20 mouse cellular contexts compared by ENCODE assay signal in genomic region chr12:40023014-40023642, GRCm38 (mm10). TPM values are rescaled to one million over a fixed set of nuclear protein-coding genes. Genes with fewer than 3 reads are reported as not detected.
A peak's percentile ranks its signal among the peaks of the same experiment; 100 is the strongest.
DNase-seq lines count a peak whose midpoint lies in the region; ATAC-seq and TF ChIP-seq lines count a peak whose summit lies in the region.
"Had no signal": no experiment of that assay in that cellular context is flagged by ENCODE, and none has a peak within 500 bp of the region (broad histone marks: within the 10 kb centered on the region; RNA-seq: fewer than 3 reads in every experiment).

No protein-coding gene starts in this region.

- no peaks in the 10 kb centered on the region for H3K27me3 ChIP-seq in lung, postnatal 0 days (replicated peaks; ENCODE audit: insufficient read depth, low read length)
- H3K27me3 ChIP-seq in intestine, embryonic 16.5 days (replicated peaks; ENCODE audit: control insufficient read depth, insufficient read depth, low read length), result no peaks in the 10 kb centered on the region
- no peaks in the 10 kb centered on the region for H3K27me3 ChIP-seq in liver, postnatal 0 days (ENCODE audit: insufficient read depth, low read length)
- H3K27me3 ChIP-seq in forebrain, embryonic 13.5 days, result no peaks in the 10 kb centered on the region
- H3K27me3 ChIP-seq: embryonic facial prominence, embryonic 15.5 days; forebrain, embryonic 12.5 days; limb, embryonic 12.5 days; midbrain, embryonic 12.5 days had no signal

- no peaks in the 10 kb centered on the region for H3K36me3 ChIP-seq in lung, postnatal 0 days (ENCODE audit: insufficient read depth, low read length)
- H3K36me3 ChIP-seq in intestine, embryonic 16.5 days (ENCODE audit: control insufficient read depth, insufficient read depth, low read length), result no peaks in the 10 kb centered on the region
- H3K36me3 ChIP-seq in liver, postnatal 0 days (replicated peaks; ENCODE audit: insufficient read depth, low read length), result no peaks in the 10 kb centered on the region
- no peaks in the 10 kb centered on the region for H3K36me3 ChIP-seq in forebrain, embryonic 13.5 days (ENCODE audit: poor library complexity, severe bottlenecking)
- H3K36me3 ChIP-seq: embryonic facial prominence, embryonic 15.5 days; forebrain, embryonic 12.5 days; limb, embryonic 12.5 days; midbrain, embryonic 12.5 days had no signal

- no peak overlapping the region for H3K4me2 ChIP-seq in lung, postnatal 0 days (replicated peaks; ENCODE audit: low read depth, low read length)
- no peak overlapping the region for H3K4me2 ChIP-seq in intestine, embryonic 16.5 days (ENCODE audit: low read depth, low read length)
- H3K4me2 ChIP-seq in liver, postnatal 0 days (ENCODE audit: low read depth, low read length), result no peak overlapping the region
- H3K4me2 ChIP-seq in forebrain, embryonic 13.5 days, result no peak overlapping the region
- H3K4me2 ChIP-seq: embryonic facial prominence, embryonic 15.5 days; forebrain, embryonic 12.5 days; limb, embryonic 12.5 days; midbrain, embryonic 12.5 days had no signal

- H3K27ac ChIP-seq in lung, postnatal 0 days (ENCODE audit: low read length), result no peak overlapping the region
- peak overlapping the region; percentile 72 for H3K27ac ChIP-seq in intestine, embryonic 16.5 days (ENCODE audit: low read length)
- H3K27ac ChIP-seq in liver, postnatal 0 days (ENCODE audit: low read depth), result 0 out of 2 replicates have a peak overlapping the region, but pooled peaks have one; percentile 12
- H3K27ac ChIP-seq in forebrain, embryonic 13.5 days, result no peak overlapping the region
- H3K27ac ChIP-seq: embryonic facial prominence, embryonic 15.5 days; forebrain, embryonic 12.5 days; hindbrain, postnatal 0 days; kidney, postnatal 0 days; left cerebral cortex, adult 2 months; limb, embryonic 12.5 days; midbrain, embryonic 12.5 days had no signal

- no peak for ATAC-seq in lung, postnatal 0 days
- ATAC-seq in intestine, embryonic 16.5 days, result peak; percentile 86
- peak; percentile 28 for ATAC-seq in liver, postnatal 0 days
- ATAC-seq in forebrain, embryonic 13.5 days, result no peak
- ATAC-seq: hindbrain, postnatal 0 days had no signal

- DNase-seq in lung, postnatal 0 days (ENCODE audit: low spot score), result no peak
- DNase-seq in lung, postnatal 4 days, result no peak
- DNase-seq in liver, postnatal 0 days, result no peak
- no peak for DNase-seq in kidney, adult 8-10 months
- no peak for DNase-seq in left cerebral cortex, adult 9 months (ENCODE audit: low spot score in 2 of 2)
- no peak for DNase-seq in lung, adult 18-20 months
- DNase-seq: cerebellum, adult 9-11 months; heart, adult 11 months; lung, postnatal 14 days; right cerebral cortex, postnatal 25 days; thymus, postnatal 25 days had no signal

- no peaks in the 10 kb centered on the region for H3K9me3 ChIP-seq in lung, postnatal 0 days (ENCODE audit: low read length)
- H3K9me3 ChIP-seq in intestine, embryonic 16.5 days (ENCODE audit: control insufficient read depth, low read length), result no peaks in the 10 kb centered on the region
- no peaks in the 10 kb centered on the region for H3K9me3 ChIP-seq in liver, postnatal 0 days (ENCODE audit: low read length)
- H3K9me3 ChIP-seq in forebrain, embryonic 13.5 days (replicated peaks), result no peaks in the 10 kb centered on the region
- H3K9me3 ChIP-seq: embryonic facial prominence, embryonic 15.5 days; forebrain, embryonic 12.5 days; limb, embryonic 12.5 days; midbrain, embryonic 12.5 days had no signal

- no peaks in the 10 kb centered on the region for H3K4me1 ChIP-seq in lung, postnatal 0 days (ENCODE audit: insufficient read depth, low read depth, low read length)
- H3K4me1 ChIP-seq in intestine, embryonic 16.5 days (ENCODE audit: control insufficient read depth, insufficient read depth, low read length), result peaks cover 3% of the 10 kb centered on the region; the same call in 1 of the 2 replicates
- peaks cover 14% of the 10 kb centered on the region; the same call in 1 of the 2 replicates for H3K4me1 ChIP-seq in liver, postnatal 0 days (ENCODE audit: insufficient read depth)
- no peaks in the 10 kb centered on the region for H3K4me1 ChIP-seq in forebrain, embryonic 13.5 days
- H3K4me1 ChIP-seq: embryonic facial prominence, embryonic 15.5 days; forebrain, embryonic 12.5 days; limb, embryonic 12.5 days; midbrain, embryonic 12.5 days had no signal

- H3K9ac ChIP-seq in lung, postnatal 0 days (replicated peaks; ENCODE audit: low read depth), result no peak overlapping the region
- no peak overlapping the region for H3K9ac ChIP-seq in intestine, embryonic 16.5 days (ENCODE audit: low read depth, low read length)
- H3K9ac ChIP-seq in liver, postnatal 0 days (replicated peaks), result no peak overlapping the region
- H3K9ac ChIP-seq in forebrain, embryonic 13.5 days, result no peak overlapping the region
- H3K9ac ChIP-seq: embryonic facial prominence, embryonic 15.5 days; forebrain, embryonic 12.5 days; limb, embryonic 12.5 days; midbrain, embryonic 12.5 days had no signal

- 76% methylated on average over 3 of the region's 3 CpGs for WGBS in lung, postnatal 0 days
- 55% methylated on average over 3 of the region's 3 CpGs for WGBS in intestine, embryonic 16.5 days
- 50% methylated on average over 3 of the region's 3 CpGs for WGBS in liver, postnatal 0 days (ENCODE audit: insufficient replicate concordance)
- 73% methylated on average over 3 of the region's 3 CpGs for WGBS in forebrain, embryonic 13.5 days

- 0 out of 2 replicates have a peak, but pooled peaks have one; percentile 15 for TF ChIP-seq EP300 in lung, postnatal 0 days (IDR thresholded peaks at IDR 0.05)
- TF ChIP-seq EP300 in liver, postnatal 0 days (IDR thresholded peaks at IDR 0.05; ENCODE audit: low read depth), result peak; percentile 87

- H3K4me3 ChIP-seq in lung, postnatal 0 days (ENCODE audit: low read depth, low read length), result no peak overlapping the region
- no peak overlapping the region for H3K4me3 ChIP-seq in intestine, embryonic 16.5 days (ENCODE audit: low read length)
- H3K4me3 ChIP-seq in liver, postnatal 0 days (ENCODE audit: low read depth, low read length), result no peak overlapping the region
- no peak overlapping the region for H3K4me3 ChIP-seq in forebrain, embryonic 13.5 days
- H3K4me3 ChIP-seq: embryonic facial prominence, embryonic 15.5 days; forebrain, embryonic 12.5 days; left cerebral cortex, adult 2 months; limb, embryonic 12.5 days; midbrain, embryonic 12.5 days had no signal

- no peak for TF ChIP-seq CTCF in lung, postnatal 0 days (IDR thresholded peaks at IDR 0.05)
- no peak for TF ChIP-seq CTCF in liver, postnatal 0 days (IDR thresholded peaks at IDR 0.05; ENCODE audit: low read depth)

RNA-seq across cellular contexts. Expression of gene Arl4a, which starts 14.7 kb away (rescaled TPM):
- 42.2 and 48.7 TPM in 2 replicates for polyA plus RNA-seq in lung, postnatal 0 days (2015; fragmentation: Nextera tagmentation; extraction: Ambion mirVana)
- 75.1 and 75.4 TPM in 2 replicates for polyA plus RNA-seq in intestine, embryonic 16.5 days (2015; fragmentation: Nextera tagmentation; extraction: Ambion mirVana)
- 59.9 and 64.7 TPM in 2 replicates for polyA plus RNA-seq in liver, postnatal 0 days (2015; fragmentation: Nextera tagmentation; extraction: Ambion mirVana)
- 65.0 and 69.9 TPM in 2 replicates for polyA plus RNA-seq in forebrain, embryonic 13.5 days (2015; fragmentation: Nextera tagmentation; extraction: Ambion mirVana)

Comparison
In these comparisons a context has a peak if more than half of its experiments do, and no peak if none do; other contexts are left out.
1. ATAC-seq: peak in intestine, embryonic 16.5 days (single experiment) and liver, postnatal 0 days (single experiment); none in lung, postnatal 0 days (single experiment) and forebrain, embryonic 13.5 days (single experiment).
2. H3K27ac ChIP-seq: peak in intestine, embryonic 16.5 days (single experiment) and liver, postnatal 0 days (single experiment); none in lung, postnatal 0 days (single experiment) and forebrain, embryonic 13.5 days (single experiment).